Mouse (Mus musculus): Measurements from ENCODE around the gene Scnn1a.
"Not testable (repeated sequence)": the region's sequence is repeated elsewhere in the genome, so short reads cannot be mapped to it uniquely, and the experiment has no call there.

Gene Scnn1a

GRCm38 (mm10) chr6:125320323-125320722, at the start of gene Scnn1a:
Scnn1a (plus strand) TSS chr6:125320659.
- DNase-seq (ENCODE audit: extremely low spot score) = no peak

GRCm38 (mm10) chr6:125271455-125272227, 48.8 kb upstream of the Scnn1a start:
- peak; percentile 86 for DNase-seq (ENCODE audit: extremely low spot score)

GRCm38 (mm10) chr6:125272228-125272785, 48.2 kb upstream of the Scnn1a start:
- DNase-seq (ENCODE audit: extremely low spot score) = no peak

- DNase-seq (ENCODE audit: extremely low spot score) = peak; percentile 32
Measured at GRCm38 (mm10) chr6:125274841-125275563, 45.5 kb upstream of the Scnn1a start.

- DNase-seq (ENCODE audit: extremely low spot score) = no peak
Measured at GRCm38 (mm10) chr6:125279729-125280128, 40.7 kb upstream of the Scnn1a start.

GRCm38 (mm10) chr6:125282721-125283120, 37.7 kb upstream of the Scnn1a start:
- DNase-seq (ENCODE audit: extremely low spot score) = not testable (repeated sequence)

- no peak for DNase-seq (ENCODE audit: extremely low spot score)
Measured at GRCm38 (mm10) chr6:125284250-125284649, 36.2 kb upstream of the Scnn1a start.

GRCm38 (mm10) chr6:125284751-125285150, 35.7 kb upstream of the Scnn1a start:
- no peak for DNase-seq (ENCODE audit: extremely low spot score)

- no peak for DNase-seq (ENCODE audit: extremely low spot score)
Measured at GRCm38 (mm10) chr6:125285890-125286289, 34.6 kb upstream of the Scnn1a start, which contains the start of gene Tuba3a. Tuba3a (minus strand) TSS chr6:125286042.

GRCm38 (mm10) chr6:125286944-125287343, 33.5 kb upstream of the Scnn1a start:
- DNase-seq (ENCODE audit: extremely low spot score) = no peak

- DNase-seq (ENCODE audit: extremely low spot score) = no peak
Measured at GRCm38 (mm10) chr6:125288730-125289129, 31.7 kb upstream of the Scnn1a start.

GRCm38 (mm10) chr6:125291329-125291728, 29.1 kb upstream of the Scnn1a start:
- no peak for DNase-seq (ENCODE audit: extremely low spot score)

- no peak for DNase-seq (ENCODE audit: extremely low spot score)
Measured at GRCm38 (mm10) chr6:125292256-125292655, 28.2 kb upstream of the Scnn1a start.

GRCm38 (mm10) chr6:125294049-125294448, 26.4 kb upstream of the Scnn1a start:
- no peak for DNase-seq (ENCODE audit: extremely low spot score)

GRCm38 (mm10) chr6:125297149-125297820, 23.2 kb upstream of the Scnn1a start:
- no peak for DNase-seq (ENCODE audit: extremely low spot score)

- DNase-seq (ENCODE audit: extremely low spot score) = no peak
Measured at GRCm38 (mm10) chr6:125300982-125301381, 19.5 kb upstream of the Scnn1a start.

GRCm38 (mm10) chr6:125302231-125302982, 18.1 kb upstream of the Scnn1a start:
- no peak for DNase-seq (ENCODE audit: extremely low spot score)

- no peak for DNase-seq (ENCODE audit: extremely low spot score)
Measured at GRCm38 (mm10) chr6:125303242-125303641, 17.2 kb upstream of the Scnn1a start.

- not testable (repeated sequence) for DNase-seq (ENCODE audit: extremely low spot score)
Measured at GRCm38 (mm10) chr6:125304408-125304807, 16.1 kb upstream of the Scnn1a start.

- DNase-seq (ENCODE audit: extremely low spot score) = no peak
Measured at GRCm38 (mm10) chr6:125305465-125305864, 15.0 kb upstream of the Scnn1a start.

GRCm38 (mm10) chr6:125307091-125307490, 13.4 kb upstream of the Scnn1a start:
- DNase-seq (ENCODE audit: extremely low spot score) = no peak

Measured in embryo, embryonic 9.5 days (tissue).